Mouse (Mus musculus): Measurements from ENCODE around the gene Ugcg. TPM values are rescaled to one million over a fixed set of nuclear protein-coding genes. Genes with fewer than 3 reads are reported as not detected.
"Not testable (repeated sequence)": the region's sequence is repeated elsewhere in the genome, so short reads cannot be mapped to it uniquely, and the experiment has no call there.

Ugcg gene
- total RNA-seq, 2 experiments from 2014 or later: 22.1 to 23.3 TPM

- intact Hi-C loops (cut with DNase I): loop anchor here (5.0 kb wide), 1 partner anchor 155 kb away; no protein-coding TSS in a partner anchor
- no peak for DNase-seq
These were observed 63.5 kb downstream of the Ugcg start for GRCm38 (mm10) chr4:59252386-59253054.

DNA sequence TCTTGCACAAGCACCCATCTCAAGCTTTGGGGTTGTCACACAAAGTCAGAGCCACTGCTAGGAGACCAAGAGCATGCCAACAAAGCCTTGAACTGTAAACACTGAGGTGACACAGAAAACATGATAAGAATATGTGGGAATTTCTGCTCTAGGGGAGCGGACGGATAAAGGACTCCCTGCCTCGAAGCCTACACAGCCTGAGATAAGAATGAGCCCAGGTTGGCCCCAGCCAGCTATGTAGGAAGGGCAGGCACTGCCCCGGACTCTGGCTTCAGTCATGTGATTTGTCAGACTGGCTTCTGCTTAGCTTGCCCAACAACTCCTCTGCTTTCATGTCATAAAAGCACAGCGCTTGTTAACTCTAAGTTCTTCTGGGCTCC is 64.0 kb downstream of the Ugcg start:
- intact Hi-C loops (cut with DNase I): loop anchor here (5.0 kb wide), 1 partner anchor 156 kb away; no protein-coding TSS in a partner anchor
- DNase-seq: no peak

DNA sequence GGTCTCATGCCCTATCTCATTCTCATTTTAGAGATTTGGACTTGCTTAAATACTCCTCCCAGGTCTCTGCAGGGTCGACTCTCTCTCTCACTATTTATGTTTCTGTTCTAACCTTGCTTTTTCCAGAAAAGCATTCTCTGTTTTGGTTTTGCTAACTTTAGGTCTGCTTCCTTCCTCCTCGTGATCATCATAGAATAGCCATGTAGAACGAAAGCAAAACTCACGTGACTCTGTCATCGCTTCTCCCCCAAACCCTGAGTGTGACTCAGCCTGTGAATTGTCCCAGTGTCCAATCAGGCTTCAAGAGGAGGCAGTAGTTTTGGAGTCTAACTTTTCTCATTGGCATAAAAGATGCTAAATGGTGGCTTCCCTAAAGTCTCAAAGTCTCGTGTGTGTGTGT is 65.3 kb downstream of the Ugcg start:
- DNase-seq: no peak
- intact Hi-C loops (cut with DNase I): loop anchor here (5.0 kb wide), 1 partner anchor 157 kb away; no protein-coding TSS in a partner anchor

DNA sequence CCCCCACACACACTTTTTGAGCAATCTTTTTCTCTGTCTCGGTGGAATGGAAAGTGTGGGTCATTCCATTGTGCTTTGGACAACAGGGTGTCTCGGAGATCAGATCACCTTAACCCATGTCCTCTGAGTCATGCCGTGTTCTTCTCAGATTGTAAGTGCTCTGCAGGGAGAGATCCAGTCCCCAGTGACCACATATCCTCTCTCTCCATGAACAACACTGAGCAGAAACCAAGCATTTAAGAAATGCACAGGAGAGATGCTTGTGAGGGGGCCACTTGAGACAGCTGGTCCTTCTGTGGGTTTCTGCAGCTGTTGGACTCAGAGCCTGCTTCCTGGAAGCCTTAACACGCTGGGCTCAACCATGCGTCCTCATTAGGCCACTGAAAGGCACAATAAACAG is 66.9 kb downstream of the Ugcg start:
- no peak for DNase-seq
- intact Hi-C loops (cut with DNase I): no loop called here

GRCm38 (mm10) chr4:59257866-59258265 is 68.8 kb downstream of the Ugcg start:
- DNase-seq: no peak
- intact Hi-C loops (cut with DNase I): no loop called here

GRCm38 (mm10) chr4:59258771-59259170 is 69.7 kb downstream of the Ugcg start:
- no peak for DNase-seq
- intact Hi-C loops (cut with DNase I): no loop called here

DNA sequence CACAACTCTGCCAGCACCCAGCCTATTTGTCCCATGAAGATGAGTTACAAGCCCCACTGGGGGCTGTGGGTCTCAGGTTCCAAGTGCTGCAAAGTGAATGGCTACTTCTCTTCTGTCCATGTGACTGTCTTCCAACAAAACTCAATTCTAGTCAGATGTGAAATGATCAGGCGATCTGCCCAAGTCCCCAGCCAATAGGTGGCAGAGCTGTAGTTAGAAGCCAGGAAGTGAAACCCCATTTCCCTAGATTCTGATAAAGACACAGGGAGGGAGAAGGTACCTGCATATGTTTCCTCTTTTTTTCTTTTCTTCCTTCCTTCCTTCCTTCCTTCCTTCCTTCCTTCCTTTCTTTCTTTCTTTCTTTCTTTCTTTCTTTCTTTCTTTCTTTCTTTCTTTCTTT is 70.7 kb downstream of the Ugcg start:
- no peak for DNase-seq
- intact Hi-C loops (cut with DNase I): no loop called here

- no peak for DNase-seq
- intact Hi-C loops (cut with DNase I): no loop called here
These were observed 71.9 kb downstream of the Ugcg start for GRCm38 (mm10) chr4:59260871-59261515.

DNA sequence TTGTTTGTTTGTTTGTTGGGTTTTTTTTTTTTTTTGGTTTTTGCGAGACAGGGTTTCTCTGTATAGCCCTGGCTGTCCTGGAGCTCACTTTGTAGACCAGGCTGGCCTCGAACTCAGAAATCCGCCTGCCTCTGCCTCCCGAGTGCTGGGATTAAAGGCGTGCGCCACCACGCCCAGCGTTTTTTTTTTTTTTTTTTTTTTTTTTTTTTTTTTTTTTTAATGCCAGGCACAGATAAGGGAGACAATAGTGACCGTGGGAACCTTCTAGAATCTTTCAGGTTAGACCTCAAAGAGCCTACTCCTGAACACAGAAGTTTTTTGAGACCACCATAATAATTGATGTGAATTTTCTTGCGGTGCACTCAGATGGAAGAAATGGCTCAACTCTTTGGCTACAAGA is 72.5 kb downstream of the Ugcg start:
- intact Hi-C loops (cut with DNase I); DNase-seq: not testable (repeated sequence)

DNA sequence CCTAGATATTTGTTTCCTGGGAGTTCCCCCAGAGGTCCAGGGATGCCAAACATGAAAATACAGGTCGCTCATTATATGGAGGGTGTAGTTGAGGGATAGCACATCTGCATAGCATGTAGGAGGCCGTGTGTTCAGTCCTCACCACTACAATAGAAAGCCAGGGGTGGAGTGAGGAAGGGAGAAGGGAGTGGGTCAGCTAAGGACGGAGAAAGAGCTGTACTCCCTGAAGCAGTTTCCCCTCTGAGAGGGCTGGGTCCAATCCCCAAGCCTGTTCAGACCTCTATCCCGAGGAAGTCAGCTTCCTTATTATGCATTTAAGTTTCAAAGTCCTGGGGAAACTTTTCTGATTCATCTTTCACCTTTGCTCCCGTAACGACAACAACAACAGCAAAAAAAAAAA is 73.1 kb downstream of the Ugcg start:
- DNase-seq: no peak
- intact Hi-C loops (cut with DNase I): no loop called here

- intact Hi-C loops (cut with DNase I): no loop called here
- no peak for DNase-seq
These were observed 74.4 kb downstream of the Ugcg start for GRCm38 (mm10) chr4:59263418-59263817.

DNA sequence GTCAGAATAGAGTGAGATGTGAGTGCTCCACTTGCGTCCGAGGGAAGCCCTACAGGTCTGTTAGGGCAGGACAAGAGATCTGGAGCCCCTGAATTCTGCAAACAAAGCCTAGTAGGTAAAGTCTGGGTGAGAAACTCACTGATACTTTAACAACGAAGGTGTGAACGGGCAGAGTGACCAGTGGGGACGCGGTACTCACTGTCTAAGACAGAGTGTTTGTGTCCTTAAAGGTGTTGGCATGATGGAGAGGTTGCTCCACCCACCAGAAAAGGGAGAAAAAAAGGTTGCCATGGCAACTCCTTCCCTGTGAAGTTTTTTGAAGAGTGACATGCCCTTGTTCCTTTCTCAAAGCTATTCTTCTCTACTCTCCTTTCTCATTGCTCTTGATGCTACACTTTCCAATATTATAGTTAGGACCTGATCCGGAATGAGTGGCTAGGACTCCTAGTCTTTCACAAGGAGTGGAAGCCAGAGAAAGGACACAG is 75.6 kb downstream of the Ugcg start:
- intact Hi-C loops (cut with DNase I): no loop called here

GRCm38 (mm10) chr4:59265182-59265581 is 76.1 kb downstream of the Ugcg start:
- DNase-seq: no peak
- intact Hi-C loops (cut with DNase I): no loop called here

More for the DNA sequence above, 75.6 kb downstream of the Ugcg start:
- DNase-seq: no peak

GRCm38 (mm10) chr4:59265631-59266030 is 76.6 kb downstream of the Ugcg start:
- intact Hi-C loops (cut with DNase I): no loop called here
- DNase-seq: no peak

Other genes with a start within 250 kb of the Ugcg start
- under 1 TPM; 0.12 TPM for gene Zkscan16, start 245.6 kb upstream of the Ugcg start, total RNA-seq (2021)
- 1 to 10 TPM; 5.3 to 5.6 TPM for gene Ptgr1, start 202.1 kb upstream of the Ugcg start, total RNA-seq (2021)
- gene Dnajc25, start 194.2 kb upstream of the Ugcg start, total RNA-seq (2021): 10 to 100 TPM; 15.9 to 18.2 TPM
- gene Gm20503, start 186.0 kb upstream of the Ugcg start, total RNA-seq (2021): 1 to 10 TPM; 3.7 TPM
- 10 to 100 TPM; 32.1 to 32.9 TPM for gene Gng10, start 154.2 kb upstream of the Ugcg start, total RNA-seq (2021)
- gene AI481877, start 50.3 kb upstream of the Ugcg start, total RNA-seq (2021): not detected
- gene Susd1, start 249.4 kb downstream of the Ugcg start, total RNA-seq (2021): under 1 TPM; 0.47 to 0.91 TPM